Mouse (Mus musculus): ENCODE measurements at regions not wholly inside any gene's neighbourhood (a gene's known extent, or its start where the extent isn't known, plus 50 kb on each side); places are given as distances from the start of the nearest gene placed in this dataset.

GRCm38 (mm10) chr13:26594313-26594712 is 175.7 kb downstream of the Hdgfl1 start:
- no peaks in the 10 kb centered on the region for H3K4me1 ChIP-seq (ENCODE audit: control insufficient read depth, insufficient read depth, low read length)
- TF ChIP-seq CTCF (IDR thresholded peaks at IDR 0.05; ENCODE audit: insufficient read depth, low read length) (no peak), POLR2A (IDR thresholded peaks at IDR 0.05; ENCODE audit: borderline replicate concordance, extremely low read depth, low read depth, low read length) (no peak)
- H3K4me3 ChIP-seq (replicated peaks; ENCODE audit: extremely low read depth, low read depth, low read length), result no peak overlapping the region
- DNase-seq, result no peak

GRCm38 (mm10) chr13:26593750-26594149 is 176.2 kb downstream of the Hdgfl1 start:
- DNase-seq, result no peak
- TF ChIP-seq CTCF (IDR thresholded peaks at IDR 0.05; ENCODE audit: insufficient read depth, low read length), result no peak
- no peak for TF ChIP-seq POLR2A (IDR thresholded peaks at IDR 0.05; ENCODE audit: borderline replicate concordance, extremely low read depth, low read depth, low read length)
- no peak overlapping the region for H3K4me3 ChIP-seq (replicated peaks; ENCODE audit: extremely low read depth, low read depth, low read length)
- no peaks in the 10 kb centered on the region for H3K4me1 ChIP-seq (ENCODE audit: control insufficient read depth, insufficient read depth, low read length)
- 95% methylated on average over 1 of the region's 1 CpGs for WGBS

- no peak for DNase-seq
- WGBS, result 72% methylated on average over 2 of the region's 2 CpGs
- Histone ChIP-seq H3K4me1 (ENCODE audit: control insufficient read depth, insufficient read depth, low read length) (no peaks in the 10 kb centered on the region), H3K4me3 (replicated peaks; ENCODE audit: extremely low read depth, low read depth, low read length) (no peak overlapping the region)
- TF ChIP-seq CTCF (IDR thresholded peaks at IDR 0.05; ENCODE audit: insufficient read depth, low read length) (no peak), POLR2A (IDR thresholded peaks at IDR 0.05; ENCODE audit: borderline replicate concordance, extremely low read depth, low read depth, low read length) (no peak)
Measured at GRCm38 (mm10) chr13:26575890-26576543, 193.9 kb downstream of the Hdgfl1 start.

GRCm38 (mm10) chr13:26569422-26569821 is 200.5 kb downstream of the Hdgfl1 start:
- H3K4me1 ChIP-seq (ENCODE audit: control insufficient read depth, insufficient read depth, low read length), result no peaks in the 10 kb centered on the region
- WGBS, result 85% methylated on average over 4 of the region's 4 CpGs
- H3K4me3 ChIP-seq (replicated peaks; ENCODE audit: extremely low read depth, low read depth, low read length), result no peak overlapping the region
- no peak for TF ChIP-seq CTCF (IDR thresholded peaks at IDR 0.05; ENCODE audit: insufficient read depth, low read length)
- TF ChIP-seq POLR2A (IDR thresholded peaks at IDR 0.05; ENCODE audit: borderline replicate concordance, extremely low read depth, low read depth, low read length), result no peak
- no peak for DNase-seq

- Histone ChIP-seq H3K4me1 (ENCODE audit: control insufficient read depth, insufficient read depth, low read length) (no peaks in the 10 kb centered on the region), H3K4me3 (replicated peaks; ENCODE audit: extremely low read depth, low read depth, low read length) (no peak overlapping the region)
- 58% methylated on average over 7 of the region's 7 CpGs for whole genome bisulfite sequencing
- TF ChIP-seq POLR2A (IDR thresholded peaks at IDR 0.05; ENCODE audit: borderline replicate concordance, extremely low read depth, low read depth, low read length) (no peak), CTCF (IDR thresholded peaks at IDR 0.05; ENCODE audit: insufficient read depth, low read length) (no peak)
- DNase-seq, result no peak
Measured at GRCm38 (mm10) chr13:26564941-26565862, 204.8 kb downstream of the Hdgfl1 start.

GRCm38 (mm10) chr13:26558366-26558765 is 211.6 kb downstream of the Hdgfl1 start:
- Histone ChIP-seq H3K4me3 (replicated peaks; ENCODE audit: extremely low read depth, low read depth, low read length) (no peak overlapping the region), H3K4me1 (ENCODE audit: control insufficient read depth, insufficient read depth, low read length) (no peaks in the 10 kb centered on the region)
- WGBS, result 24% methylated on average over 1 of the region's 1 CpGs
- TF ChIP-seq POLR2A (IDR thresholded peaks at IDR 0.05; ENCODE audit: borderline replicate concordance, extremely low read depth, low read depth, low read length), result no peak
- TF ChIP-seq CTCF (IDR thresholded peaks at IDR 0.05; ENCODE audit: insufficient read depth, low read length), result no peak
- DNase-seq, result no peak

GRCm38 (mm10) chr13:26554266-26554665 is 215.7 kb downstream of the Hdgfl1 start:
- Histone ChIP-seq H3K4me1 (ENCODE audit: control insufficient read depth, insufficient read depth, low read length) (no peaks in the 10 kb centered on the region), H3K4me3 (replicated peaks; ENCODE audit: extremely low read depth, low read depth, low read length) (no peak overlapping the region)
- 76% methylated on average over 6 of the region's 6 CpGs for WGBS
- DNase-seq, result no peak
- TF ChIP-seq CTCF (IDR thresholded peaks at IDR 0.05; ENCODE audit: insufficient read depth, low read length) (no peak), POLR2A (IDR thresholded peaks at IDR 0.05; ENCODE audit: borderline replicate concordance, extremely low read depth, low read depth, low read length) (no peak)

GRCm38 (mm10) chr13:26552122-26552521 is 217.8 kb downstream of the Hdgfl1 start:
- Histone ChIP-seq H3K4me3 (replicated peaks; ENCODE audit: extremely low read depth, low read depth, low read length) (no peak overlapping the region), H3K4me1 (ENCODE audit: control insufficient read depth, insufficient read depth, low read length) (no peaks in the 10 kb centered on the region)
- WGBS, result 75% methylated on average over 3 of the region's 3 CpGs
- DNase-seq, result no peak
- TF ChIP-seq CTCF (IDR thresholded peaks at IDR 0.05; ENCODE audit: insufficient read depth, low read length) (no peak), POLR2A (IDR thresholded peaks at IDR 0.05; ENCODE audit: borderline replicate concordance, extremely low read depth, low read depth, low read length) (no peak)

- TF ChIP-seq POLR2A (IDR thresholded peaks at IDR 0.05; ENCODE audit: borderline replicate concordance, extremely low read depth, low read depth, low read length), result no peak
- no peak for TF ChIP-seq CTCF (IDR thresholded peaks at IDR 0.05; ENCODE audit: insufficient read depth, low read length)
- 80% methylated on average over 1 of the region's 1 CpGs for WGBS
- no peaks in the 10 kb centered on the region for H3K4me1 ChIP-seq (ENCODE audit: control insufficient read depth, insufficient read depth, low read length)
- DNase-seq, result no peak
- H3K4me3 ChIP-seq (replicated peaks; ENCODE audit: extremely low read depth, low read depth, low read length), result no peak overlapping the region
Measured at GRCm38 (mm10) chr13:26538928-26539327, 231.0 kb downstream of the Hdgfl1 start.

All from lung, adult 2 months (tissue).